Mouse (Mus musculus): Measurements from ENCODE around the gene Ninj1. TPM values are rescaled to one million over a fixed set of nuclear protein-coding genes. Genes with fewer than 3 reads are reported as not detected.

The Ninj1 gene
- polyA plus RNA-seq, 1 experiment, result 124 TPM

GRCm38 (mm10) chr13:49180691-49181090 lies 6.6 kb upstream of the Ninj1 start:
- no peaks in the 10 kb centered on the region for H3K27me3 ChIP-seq (ENCODE audit: control insufficient read depth, insufficient read depth, insufficient read length)
- no peak overlapping the region for H3ac ChIP-seq (ENCODE audit: control insufficient read depth, insufficient read length)
- no peak overlapping the region for H3K4me2 ChIP-seq (ENCODE audit: low read depth)
- TF ChIP-seq MYOD1 (IDR thresholded peaks at IDR 0.05; ENCODE audit: control insufficient read depth in 1 of 3, insufficient read length in 2 of 3, low read depth in 2 of 3) (no peak), MAX (IDR thresholded peaks at IDR 0.05; ENCODE audit: low read depth) (no peak), USF1 (IDR thresholded peaks at IDR 0.05; ENCODE audit: low read depth) (no peak), MYOG (IDR thresholded peaks at IDR 0.05; ENCODE audit: control insufficient read depth in 1 of 3, insufficient read depth in 1 of 3, insufficient read length in 2 of 3, low read depth in 2 of 3) (no peak), E2F4 (IDR thresholded peaks at IDR 0.05; ENCODE audit: insufficient read depth) (no peak), SRF (IDR thresholded peaks at IDR 0.05; ENCODE audit: control insufficient read depth, insufficient read length, low read depth) (no peak), REST (IDR thresholded peaks at IDR 0.05; ENCODE audit: insufficient read depth, insufficient read length) (no peak), POLR2A (IDR thresholded peaks at IDR 0.05; ENCODE audit: insufficient read length, low read depth) (no peak), POLR2AphosphoS2 (IDR thresholded peaks at IDR 0.05; ENCODE audit: insufficient read length, low read depth) (no peak), CEBPB (IDR thresholded peaks at IDR 0.05; ENCODE audit: insufficient read depth, poor library complexity, severe bottlenecking) (no peak), TCF12 (IDR thresholded peaks at IDR 0.05; ENCODE audit: insufficient read depth, poor library complexity, severe bottlenecking) (no peak), TCF3 (IDR thresholded peaks at IDR 0.05; ENCODE audit: insufficient read length, low read depth) (no peak)
- no peaks in the 10 kb centered on the region for H3K36me3 ChIP-seq (ENCODE audit: control insufficient read depth, insufficient read depth)
- H3K79me2 ChIP-seq (ENCODE audit: control insufficient read depth, insufficient read depth), result no peaks in the 10 kb centered on the region
- H3K4me3 ChIP-seq, result no peak overlapping the region

- H3ac ChIP-seq (ENCODE audit: control insufficient read depth, insufficient read length), result no peak overlapping the region
- no peak overlapping the region for H3K4me2 ChIP-seq (ENCODE audit: low read depth)
- H3K4me3 ChIP-seq, result no peak overlapping the region
- H3K27me3 ChIP-seq (ENCODE audit: control insufficient read depth, insufficient read depth, insufficient read length), result no peaks in the 10 kb centered on the region
- TF ChIP-seq MYOG (IDR thresholded peaks at IDR 0.05; ENCODE audit: control insufficient read depth in 1 of 3, insufficient read depth in 1 of 3, insufficient read length in 2 of 3, low read depth in 2 of 3) (no peak), TCF3 (IDR thresholded peaks at IDR 0.05; ENCODE audit: insufficient read length, low read depth) (no peak), MYOD1 (IDR thresholded peaks at IDR 0.05; ENCODE audit: control insufficient read depth in 1 of 3, insufficient read length in 2 of 3, low read depth in 2 of 3) (no peak), TCF12 (IDR thresholded peaks at IDR 0.05; ENCODE audit: insufficient read depth, poor library complexity, severe bottlenecking) (no peak), SRF (IDR thresholded peaks at IDR 0.05; ENCODE audit: control insufficient read depth, insufficient read length, low read depth) (no peak), POLR2AphosphoS2 (IDR thresholded peaks at IDR 0.05; ENCODE audit: insufficient read length, low read depth) (no peak), CEBPB (IDR thresholded peaks at IDR 0.05; ENCODE audit: insufficient read depth, poor library complexity, severe bottlenecking) (no peak), POLR2A (IDR thresholded peaks at IDR 0.05; ENCODE audit: insufficient read length, low read depth) (no peak), MAX (IDR thresholded peaks at IDR 0.05; ENCODE audit: low read depth) (no peak), REST (IDR thresholded peaks at IDR 0.05; ENCODE audit: insufficient read depth, insufficient read length) (no peak), E2F4 (IDR thresholded peaks at IDR 0.05; ENCODE audit: insufficient read depth) (no peak), USF1 (IDR thresholded peaks at IDR 0.05; ENCODE audit: low read depth) (no peak)
- no peaks in the 10 kb centered on the region for H3K79me2 ChIP-seq (ENCODE audit: control insufficient read depth, insufficient read depth)
- H3K36me3 ChIP-seq (ENCODE audit: control insufficient read depth, insufficient read depth), result no peaks in the 10 kb centered on the region
Observed at GRCm38 (mm10) chr13:49181411-49181984, 5.8 kb upstream of the Ninj1 start.

- TF ChIP-seq TCF3 (IDR thresholded peaks at IDR 0.05; ENCODE audit: insufficient read length, low read depth) (no peak), TCF12 (IDR thresholded peaks at IDR 0.05; ENCODE audit: insufficient read depth, poor library complexity, severe bottlenecking) (no peak), SRF (IDR thresholded peaks at IDR 0.05; ENCODE audit: control insufficient read depth, insufficient read length, low read depth) (no peak), MAX (IDR thresholded peaks at IDR 0.05; ENCODE audit: low read depth) (no peak), POLR2A (IDR thresholded peaks at IDR 0.05; ENCODE audit: insufficient read length, low read depth) (no peak), CEBPB (IDR thresholded peaks at IDR 0.05; ENCODE audit: insufficient read depth, poor library complexity, severe bottlenecking) (no peak), REST (IDR thresholded peaks at IDR 0.05; ENCODE audit: insufficient read depth, insufficient read length) (no peak), MYOG (IDR thresholded peaks at IDR 0.05; ENCODE audit: control insufficient read depth in 1 of 3, insufficient read depth in 1 of 3, insufficient read length in 2 of 3, low read depth in 2 of 3) (no peak), USF1 (IDR thresholded peaks at IDR 0.05; ENCODE audit: low read depth) (no peak), E2F4 (IDR thresholded peaks at IDR 0.05; ENCODE audit: insufficient read depth) (no peak)
- no peak overlapping the region for H3K4me2 ChIP-seq (ENCODE audit: low read depth)
- no peaks in the 10 kb centered on the region for H3K79me2 ChIP-seq (ENCODE audit: control insufficient read depth, insufficient read depth)
- no peak overlapping the region for H3K4me3 ChIP-seq
- H3ac ChIP-seq (ENCODE audit: control insufficient read depth, insufficient read length), result no peak overlapping the region
- no peaks in the 10 kb centered on the region for H3K27me3 ChIP-seq (ENCODE audit: control insufficient read depth, insufficient read depth, insufficient read length)
- no peaks in the 10 kb centered on the region for H3K36me3 ChIP-seq (ENCODE audit: control insufficient read depth, insufficient read depth)
Observed at GRCm38 (mm10) chr13:49183161-49183560, 4.1 kb upstream of the Ninj1 start.

- Histone ChIP-seq H3K4me2 (ENCODE audit: low read depth) (no peak overlapping the region), H3K79me2 (ENCODE audit: control insufficient read depth, insufficient read depth) (no peaks in the 10 kb centered on the region), H3K4me3 (no peak overlapping the region), H3K36me3 (ENCODE audit: control insufficient read depth, insufficient read depth) (no peaks in the 10 kb centered on the region), H3ac (ENCODE audit: control insufficient read depth, insufficient read length) (no peak overlapping the region), H3K27me3 (ENCODE audit: control insufficient read depth, insufficient read depth, insufficient read length) (no peaks in the 10 kb centered on the region)
- TF ChIP-seq TCF12 (IDR thresholded peaks at IDR 0.05; ENCODE audit: insufficient read depth, poor library complexity, severe bottlenecking) (no peak), CEBPB (IDR thresholded peaks at IDR 0.05; ENCODE audit: insufficient read depth, poor library complexity, severe bottlenecking) (no peak), MYOD1 (IDR thresholded peaks at IDR 0.05; ENCODE audit: control insufficient read depth in 1 of 3, insufficient read length in 2 of 3, low read depth in 2 of 3) (no peak), POLR2AphosphoS2 (IDR thresholded peaks at IDR 0.05; ENCODE audit: insufficient read length, low read depth) (no peak), POLR2A (IDR thresholded peaks at IDR 0.05; ENCODE audit: insufficient read length, low read depth) (no peak), E2F4 (IDR thresholded peaks at IDR 0.05; ENCODE audit: insufficient read depth) (no peak), REST (IDR thresholded peaks at IDR 0.05; ENCODE audit: insufficient read depth, insufficient read length) (no peak), MYOG (IDR thresholded peaks at IDR 0.05; ENCODE audit: control insufficient read depth in 1 of 3, insufficient read depth in 1 of 3, insufficient read length in 2 of 3, low read depth in 2 of 3) (no peak), TCF3 (IDR thresholded peaks at IDR 0.05; ENCODE audit: insufficient read length, low read depth) (no peak), USF1 (IDR thresholded peaks at IDR 0.05; ENCODE audit: low read depth) (no peak), SRF (IDR thresholded peaks at IDR 0.05; ENCODE audit: control insufficient read depth, insufficient read length, low read depth) (no peak), MAX (IDR thresholded peaks at IDR 0.05; ENCODE audit: low read depth) (no peak)
Observed at GRCm38 (mm10) chr13:49183646-49184045, 3.6 kb upstream of the Ninj1 start.
